Mouse (Mus musculus) hindbrain, embryonic 14.5 days (tissue): Measurements from ENCODE around the gene 1700025G04Rik. TPM values are rescaled to one million over a fixed set of nuclear protein-coding genes. Genes with fewer than 3 reads are reported as not detected.
"Not testable (repeated sequence)": the region's sequence is repeated elsewhere in the genome, so short reads cannot be mapped to it uniquely, and the experiment has no call there.

ENCODE experiments used
- ATAC-seq: fragments of 200-750 bp; cut with Nextera tagmentation; 2 replicates; pipeline ENCODE4 v1.8.0; 2017; ENCODE audit warnings: moderate number of reproducible peaks, mild to moderate bottlenecking, moderate TSS enrichment, moderate library complexity; ENCODE audit not compliant: low FRiP score
- DNase-seq: peaks from one replicate; pipeline ENCODE4 v3.0.0-alpha.2; 2015; ENCODE audit warnings: low spot score
- H3K27ac ChIP-seq: fragments of 300-500 bp; sonication (generic); 2 replicates; pipeline ENCODE4 v1.5.1; 2014; ENCODE audit warnings: mild to moderate bottlenecking, moderate library complexity
- H3K27me3 ChIP-seq: fragments of 300-500 bp; sonication (generic); 2 replicates; pipeline ENCODE4 v1.6.1; 2014; ENCODE audit warnings: mild to moderate bottlenecking, low read length, mixed read lengths; ENCODE audit not compliant: control insufficient read depth, insufficient read depth
- H3K36me3 ChIP-seq: fragments of 300-500 bp; sonication (generic); replicated peaks from 2 replicates; pipeline ENCODE4 v1.6.1; 2014; ENCODE audit not compliant: control insufficient read depth, insufficient read depth
- H3K4me1 ChIP-seq: fragments of 300-500 bp; sonication (generic); replicated peaks from 2 replicates; pipeline ENCODE4 v1.6.1; 2014; ENCODE audit warnings: antibody characterized with exemption, low read length, mixed read lengths; ENCODE audit not compliant: control insufficient read depth, insufficient read depth
- H3K4me2 ChIP-seq: fragments of 300-500 bp; sonication (generic); replicated peaks from 2 replicates; pipeline ENCODE4 v1.6.1; 2014; ENCODE audit warnings: mild to moderate bottlenecking, moderate library complexity
- H3K4me3 ChIP-seq: fragments of 300-500 bp; sonication (generic); replicated peaks from 2 replicates; pipeline ENCODE4 v1.5.1; 2014; ENCODE audit warnings: mild to moderate bottlenecking, low read length
- H3K9ac ChIP-seq: fragments of 300-500 bp; sonication (generic); 2 replicates; pipeline ENCODE4 v1.6.1; 2014
- H3K9me3 ChIP-seq: fragments of 300-500 bp; sonication (generic); 2 replicates; pipeline ENCODE4 v1.6.1; 2016; ENCODE audit warnings: low read length; ENCODE audit not compliant: control insufficient read depth
- WGBS: fragments of 180-500 bp; shearing (Covaris S2); extraction: QIAGEN DNeasy Blood & Tissue Kit; methylation state at CpG from one replicate; pipeline ENCODE4 v1.1.7; 2014; 5-methylcytosine and 5-hydroxymethylcytosine counted together
- polyA plus RNA-seq: library from polyadenylated mRNA; unstranded; fragments of >200 nt; fragmentation: Nextera tagmentation; extraction: Ambion mirVana; gene quantifications from 2 replicates; pipeline ENCODE4 v1.2.1, GENCODE M21; 2014

Gene 1700025G04Rik
- polyA plus RNA-seq, 1 experiment from 2014 or later, result 32.6 TPM

DNA sequence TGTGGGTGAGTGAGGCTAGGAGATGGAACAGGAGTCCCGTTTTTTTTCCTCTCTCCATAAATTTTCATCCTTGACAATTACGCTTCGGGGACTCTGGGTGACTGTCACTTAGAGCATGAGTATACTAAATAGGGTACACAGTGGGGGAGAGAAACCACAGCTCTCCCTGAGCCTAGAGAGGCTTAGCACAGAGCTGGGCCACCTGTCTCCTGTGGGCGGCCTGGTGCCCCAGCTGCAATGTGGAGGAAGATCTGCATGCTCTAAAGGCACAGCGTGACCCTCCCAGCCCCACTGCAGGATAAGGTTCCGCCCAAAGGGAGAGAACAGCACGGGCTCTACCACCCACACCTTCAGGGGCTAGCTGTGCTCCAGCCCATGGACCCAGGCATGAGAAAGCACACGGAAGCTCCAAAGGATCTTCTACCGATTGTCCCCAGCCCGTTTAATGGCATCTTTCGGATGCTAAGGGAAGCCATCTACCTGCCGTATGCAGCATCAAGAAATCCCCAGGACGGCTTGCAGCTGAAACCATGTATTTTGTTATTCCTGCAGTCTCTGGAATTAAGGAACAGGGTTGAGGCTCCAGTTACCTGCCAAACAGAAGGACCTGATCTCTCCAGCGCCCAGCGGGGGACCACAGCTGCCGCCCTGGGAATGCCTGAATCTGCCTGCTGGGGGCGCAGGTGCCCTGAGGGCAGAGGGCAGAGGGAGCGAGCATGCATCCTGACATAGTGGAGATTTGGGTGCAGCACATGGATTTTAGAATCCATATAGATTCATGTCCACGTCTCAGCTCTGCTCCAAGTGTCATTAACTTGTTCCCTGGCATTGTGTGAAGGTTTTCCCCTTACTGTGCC, 243.8 kb downstream of the 1700025G04Rik start:
- DNase-seq (no peak), ATAC-seq (no peak)
- Histone ChIP-seq H3K4me3 (no peak overlapping the region), H3K9ac (no peak overlapping the region), H3K9me3 (no peaks in the 10 kb centered on the region), H3K4me1 (no peaks in the 10 kb centered on the region; the same call in 1 of the 2 replicates), H3K4me2 (no peak overlapping the region), H3K36me3 (no peaks in the 10 kb centered on the region), H3K27me3 (no peaks in the 10 kb centered on the region), H3K27ac (peak overlapping the region; percentile 18; the same call in 1 of the 2 replicates)
- 55% methylated on average over 19 of the region's 19 CpGs for WGBS

DNA sequence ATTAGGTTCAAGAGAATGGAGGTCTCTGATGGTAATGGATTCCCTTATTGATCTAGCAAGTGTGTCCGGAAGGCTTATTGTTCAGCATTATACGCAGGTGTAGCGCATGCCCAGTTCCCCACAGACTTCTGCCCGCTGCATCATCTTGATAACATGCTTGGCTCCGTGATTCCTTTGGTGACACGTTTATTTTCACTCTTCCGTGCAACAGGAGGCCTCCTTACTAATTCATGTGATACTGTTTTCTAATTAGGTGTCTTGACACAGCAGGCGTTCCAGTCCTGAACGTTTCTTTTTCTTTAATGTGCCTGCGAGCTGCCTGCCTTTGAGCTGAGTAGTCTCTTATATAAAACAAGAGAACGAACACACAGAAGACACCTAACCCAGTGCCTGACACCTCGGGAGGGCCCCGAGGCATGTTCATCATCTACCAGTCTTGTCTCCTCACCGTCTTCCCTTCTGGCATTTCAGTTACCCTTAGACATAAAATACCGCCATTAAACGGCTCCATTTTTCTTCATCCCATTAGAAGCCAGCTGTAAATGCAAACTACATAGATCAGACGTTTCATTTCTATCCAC, 244.6 kb downstream of the 1700025G04Rik start:
- Histone ChIP-seq H3K4me2 (no peak overlapping the region), H3K36me3 (no peaks in the 10 kb centered on the region), H3K27ac (no peak overlapping the region; the same call in 1 of the 2 replicates), H3K4me1 (no peaks in the 10 kb centered on the region; the same call in 1 of the 2 replicates), H3K9ac (no peak overlapping the region), H3K27me3 (no peaks in the 10 kb centered on the region), H3K9me3 (no peaks in the 10 kb centered on the region), H3K4me3 (no peak overlapping the region)
- ATAC-seq (no peak), DNase-seq (no peak)
- WGBS, result 63% methylated on average over 17 of the region's 17 CpGs

- DNase-seq, ATAC-seq: not testable (repeated sequence)
These were observed 249.6 kb downstream of the 1700025G04Rik start for GRCm38 (mm10) chr1:151840345-151840744.

DNA sequence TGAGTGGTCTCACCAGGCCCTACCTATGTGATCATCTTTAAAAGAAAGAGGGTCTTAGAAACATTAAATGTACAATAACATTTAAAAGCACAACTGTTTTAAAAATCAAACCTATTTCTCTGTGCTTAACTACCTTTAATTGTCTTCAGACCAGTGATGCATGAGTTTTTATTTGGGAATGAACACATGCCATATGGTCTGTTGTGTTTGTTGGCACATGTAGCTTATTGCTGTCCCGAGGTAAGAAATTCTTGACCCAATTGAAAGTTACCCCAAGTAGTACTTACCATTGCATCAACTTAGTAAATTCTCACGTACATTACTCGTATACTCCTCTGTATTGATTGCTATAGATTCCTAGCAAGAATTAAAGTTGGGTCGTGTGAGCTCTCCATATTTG, 254.7 kb downstream of the 1700025G04Rik start:
- Histone ChIP-seq H3K9ac (no peak overlapping the region), H3K27me3 (no peaks in the 10 kb centered on the region), H3K4me3 (no peak overlapping the region), H3K4me2 (no peak overlapping the region), H3K4me1 (no peaks in the 10 kb centered on the region), H3K27ac (no peak overlapping the region), H3K9me3 (peaks cover 11% of the 10 kb centered on the region), H3K36me3 (no peaks in the 10 kb centered on the region)
- no peak for ATAC-seq
- DNase-seq, result no peak
- WGBS, result 93% methylated on average over 4 of the region's 4 CpGs

More at GRCm38 (mm10) chr1:151840345-151840744, 249.6 kb downstream of the 1700025G04Rik start:
- H3K4me1 ChIP-seq, H3K4me3 ChIP-seq, H3K9me3 ChIP-seq, H3K36me3 ChIP-seq, H3K9ac ChIP-seq, H3K27ac ChIP-seq, H3K4me2 ChIP-seq, H3K27me3 ChIP-seq: not testable (repeated sequence)
- 91% methylated on average over 1 of the region's 1 CpGs for WGBS

- Histone ChIP-seq H3K27ac (no peak overlapping the region), H3K4me3 (no peak overlapping the region), H3K4me1 (no peaks in the 10 kb centered on the region), H3K9me3 (peaks cover 11% of the 10 kb centered on the region), H3K27me3 (no peaks in the 10 kb centered on the region), H3K4me2 (no peak overlapping the region), H3K36me3 (no peaks in the 10 kb centered on the region), H3K9ac (no peak overlapping the region)
- WGBS, result 82% methylated on average over 3 of the region's 3 CpGs
- ATAC-seq (no peak), DNase-seq (no peak)
These were observed 258.1 kb downstream of the 1700025G04Rik start for GRCm38 (mm10) chr1:151831791-151832190.

DNA sequence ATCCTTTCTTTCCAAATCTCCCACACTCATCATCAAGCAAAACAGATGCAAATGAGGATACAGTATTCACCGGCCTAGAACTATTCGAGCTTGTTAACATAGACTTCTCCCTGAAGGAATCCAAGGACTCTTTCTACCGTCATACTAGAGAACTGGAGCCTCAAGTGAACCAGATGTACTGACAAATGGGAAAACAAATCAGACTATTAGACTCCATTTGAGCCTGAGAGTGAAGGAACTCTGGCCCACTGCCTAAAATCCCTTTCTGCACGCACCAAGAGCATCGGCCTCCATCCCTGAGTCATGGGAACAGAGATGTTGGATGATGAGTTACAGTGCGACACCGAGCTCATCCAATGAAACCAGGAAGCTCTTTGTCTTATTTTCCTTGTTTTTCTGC, 264.9 kb downstream of the 1700025G04Rik start:
- H3K9me3 ChIP-seq, result no peaks in the 10 kb centered on the region
- no peak overlapping the region for H3K4me3 ChIP-seq
- H3K27me3 ChIP-seq, result no peaks in the 10 kb centered on the region
- H3K4me2 ChIP-seq, result no peak overlapping the region
- ATAC-seq, result no peak
- H3K36me3 ChIP-seq, result no peaks in the 10 kb centered on the region
- WGBS, result 68% methylated on average over 7 of the region's 7 CpGs
- no peak overlapping the region for H3K9ac ChIP-seq
- H3K4me1 ChIP-seq, result no peaks in the 10 kb centered on the region
- no peak for DNase-seq
- H3K27ac ChIP-seq, result no peak overlapping the region

- H3K27me3 ChIP-seq, result no peaks in the 10 kb centered on the region
- H3K27ac ChIP-seq, result no peak overlapping the region
- DNase-seq, result peak; percentile 93
- no peaks in the 10 kb centered on the region for H3K4me1 ChIP-seq
- no peak overlapping the region for H3K4me3 ChIP-seq
- no peak overlapping the region for H3K4me2 ChIP-seq
- H3K9ac ChIP-seq, result no peak overlapping the region
- H3K9me3 ChIP-seq, result no peaks in the 10 kb centered on the region
- 30% methylated on average over 5 of the region's 5 CpGs for WGBS
- no peak for ATAC-seq
- H3K36me3 ChIP-seq, result peaks cover 33% of the 10 kb centered on the region
These were observed 269.5 kb downstream of the 1700025G04Rik start for GRCm38 (mm10) chr1:151820457-151820856.

GRCm38 (mm10) chr1:151819190-151819589, 270.7 kb downstream of the 1700025G04Rik start:
- Histone ChIP-seq H3K27ac (no peak overlapping the region), H3K4me1 (no peaks in the 10 kb centered on the region), H3K9ac (no peak overlapping the region), H3K36me3 (peaks cover 36% of the 10 kb centered on the region), H3K4me3 (no peak overlapping the region), H3K9me3 (no peaks in the 10 kb centered on the region), H3K4me2 (no peak overlapping the region), H3K27me3 (no peaks in the 10 kb centered on the region)
- DNase-seq (no peak), ATAC-seq (no peak)
- WGBS, result 94% methylated on average over 7 of the region's 7 CpGs

- ATAC-seq (no peak), DNase-seq (no peak)
- no peaks in the 10 kb centered on the region for H3K9me3 ChIP-seq
- H3K27me3 ChIP-seq, result no peaks in the 10 kb centered on the region
- H3K9ac ChIP-seq, result no peak overlapping the region
- no peaks in the 10 kb centered on the region for H3K4me1 ChIP-seq
- H3K4me3 ChIP-seq, result no peak overlapping the region
- no peak overlapping the region for H3K4me2 ChIP-seq
- no peak overlapping the region for H3K27ac ChIP-seq
- 87% methylated on average over 3 of the region's 3 CpGs for WGBS
- H3K36me3 ChIP-seq, result peaks cover 51% of the 10 kb centered on the region
These were observed 273.9 kb downstream of the 1700025G04Rik start for GRCm38 (mm10) chr1:151816051-151816450.
